Mouse (Mus musculus) megakaryocyte, embryonic 14.5 days (primary cell): ENCODE measurements at regions not wholly inside any gene's neighbourhood (a gene's known extent, or its start where the extent isn't known, plus 50 kb on each side); places are given as distances from the start of the nearest gene placed in this dataset.

Experiments used
- FLI1 ChIP-seq: IDR thresholded peaks from 2 replicates; pipeline ENCODE4 v1.6.1; 2012; ENCODE audit warnings: low read length, inconsistent platforms, mixed read lengths
- GATA1 ChIP-seq: IDR thresholded peaks from 3 replicates; pipeline ENCODE4 v1.6.1; 2012; ENCODE audit warnings: mixed read lengths, low read length, inconsistent platforms, borderline replicate concordance

DNA sequence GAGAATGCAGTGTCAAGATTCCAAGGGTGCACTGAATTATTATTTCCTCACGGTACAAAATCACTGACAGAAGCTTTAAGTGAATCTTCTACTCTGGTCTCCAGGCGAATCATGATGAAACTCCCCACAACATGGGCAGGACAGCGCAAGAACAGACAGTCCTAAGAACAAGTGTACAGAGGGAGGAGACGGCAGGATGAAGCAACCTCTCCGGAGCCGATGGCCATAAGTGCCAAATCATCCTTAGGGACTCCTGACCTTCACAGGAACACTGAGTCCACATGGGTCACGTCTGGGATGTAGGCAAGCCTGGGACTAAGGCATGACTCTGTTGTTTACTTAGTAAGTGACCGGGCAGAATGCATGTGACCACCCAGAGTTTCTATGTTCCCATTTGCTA lies 110.8 kb downstream of the Arl4a start:
- TF ChIP-seq GATA1 (no peak), FLI1 (no peak)
